Mouse (Mus musculus): ENCODE measurements around the gene Mrps5.

Mrps5 gene

DNA sequence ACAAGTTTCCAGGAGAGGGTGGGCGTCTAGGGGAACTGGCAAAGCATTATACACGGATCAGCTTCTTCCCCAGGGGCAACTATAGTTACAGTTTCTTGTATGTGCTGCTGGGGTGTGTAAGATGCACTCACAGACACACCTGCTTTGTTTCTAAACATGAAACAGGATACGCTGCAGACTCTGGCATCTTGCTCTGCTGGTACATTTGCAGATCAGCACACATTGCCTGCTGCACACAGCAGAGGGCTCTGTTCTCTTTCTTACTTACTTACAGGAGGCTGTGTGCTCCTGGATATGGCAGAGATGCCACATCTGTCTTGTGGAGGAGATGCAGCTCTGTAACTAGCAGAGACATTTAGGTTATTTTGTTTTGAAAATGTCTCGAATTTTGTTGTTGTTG lies 3.8 kb downstream of the Mrps5 start:
- TF ChIP-seq GATA4 (IDR thresholded peaks at IDR 0.05; ENCODE audit: insufficient replicate concordance, low read length) = no peak

DNA sequence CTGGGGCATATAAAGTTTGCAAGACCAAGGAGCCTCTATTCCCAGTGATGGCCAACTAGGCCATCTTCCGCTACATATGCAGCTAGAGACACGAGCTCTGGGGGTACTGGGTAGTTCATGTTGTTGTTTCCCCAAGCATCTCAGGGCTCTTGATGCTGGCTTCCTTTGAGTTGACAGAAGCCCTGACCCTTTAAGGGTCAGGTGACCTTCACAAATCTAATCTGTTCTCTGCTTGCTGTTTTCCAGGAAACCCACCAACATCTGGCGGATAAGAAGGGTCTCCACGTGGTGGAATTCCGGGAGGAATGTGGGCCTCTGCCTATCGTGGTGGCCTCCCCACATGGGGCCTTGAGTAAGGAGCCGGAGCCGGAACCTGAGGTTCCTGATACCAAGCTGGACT lies 16.4 kb downstream of the Mrps5 start:
- peak; percentile 58; the same call in 1 of the 2 replicates for TF ChIP-seq GATA4 (IDR thresholded peaks at IDR 0.05; ENCODE audit: insufficient replicate concordance, low read length)

DNA sequence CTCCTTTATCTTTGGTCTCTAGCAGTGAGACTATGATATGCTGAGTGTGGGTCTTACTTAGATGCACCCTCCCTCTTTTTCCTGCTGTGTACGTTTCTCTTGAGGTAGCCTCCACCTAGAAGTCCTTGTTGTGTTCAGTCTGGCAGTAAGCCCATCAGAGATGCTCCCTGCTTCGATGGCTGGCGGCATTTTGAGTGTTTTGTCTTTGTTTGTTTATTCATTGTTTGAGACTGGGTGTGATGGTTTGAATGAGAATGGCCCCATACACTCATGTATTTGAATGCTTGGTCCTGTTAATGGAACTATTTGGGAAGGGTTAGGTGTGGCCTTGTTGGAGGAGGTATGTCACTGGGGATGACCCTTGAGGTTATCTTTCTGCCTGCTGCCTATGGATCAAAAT lies 18.2 kb downstream of the Mrps5 start:
- TF ChIP-seq GATA4 (IDR thresholded peaks at IDR 0.05; ENCODE audit: insufficient replicate concordance, low read length) = no peak

DNA sequence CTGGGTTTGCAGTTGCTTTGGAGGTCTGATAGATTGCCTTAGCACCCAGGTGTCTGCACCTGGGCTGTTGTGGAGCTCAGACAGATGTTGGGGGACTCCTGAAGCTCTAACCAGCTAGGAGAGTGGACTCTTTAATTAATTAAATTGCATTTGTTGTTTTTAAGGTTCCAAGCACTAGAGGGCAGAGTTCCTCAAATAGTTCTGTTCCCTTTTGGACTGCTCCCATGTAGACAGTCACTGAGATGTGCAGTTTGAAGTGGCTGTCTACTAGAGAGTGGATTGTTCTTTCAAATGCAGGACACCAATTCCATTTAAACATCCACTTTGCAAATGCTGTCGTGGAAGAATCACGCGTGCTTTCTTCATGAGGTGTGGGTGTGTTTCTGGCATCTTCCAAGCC lies 21.2 kb downstream of the Mrps5 start:
- no peak for TF ChIP-seq GATA4 (IDR thresholded peaks at IDR 0.05; ENCODE audit: insufficient replicate concordance, low read length)

DNA sequence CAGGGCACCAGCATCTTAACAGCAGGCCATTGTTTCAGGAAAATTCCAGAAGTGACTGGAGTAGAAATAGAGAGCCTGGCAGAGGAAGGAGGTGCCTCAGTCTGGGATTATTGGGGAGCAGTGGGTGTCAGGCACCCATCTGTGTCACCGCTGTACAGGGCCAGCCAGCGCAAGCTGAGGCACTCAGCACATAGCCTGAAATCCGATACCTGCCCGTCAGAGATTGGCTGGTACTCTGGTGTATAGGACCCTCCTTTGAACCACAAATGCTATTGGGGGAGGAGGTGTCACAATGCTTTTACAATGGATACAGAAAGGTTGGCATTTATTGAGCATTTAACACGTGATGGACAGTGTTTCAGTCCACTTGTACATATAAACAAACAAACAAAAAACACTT lies 22.0 kb downstream of the Mrps5 start:
- TF ChIP-seq GATA4 (IDR thresholded peaks at IDR 0.05; ENCODE audit: insufficient replicate concordance, low read length) = no peak

DNA sequence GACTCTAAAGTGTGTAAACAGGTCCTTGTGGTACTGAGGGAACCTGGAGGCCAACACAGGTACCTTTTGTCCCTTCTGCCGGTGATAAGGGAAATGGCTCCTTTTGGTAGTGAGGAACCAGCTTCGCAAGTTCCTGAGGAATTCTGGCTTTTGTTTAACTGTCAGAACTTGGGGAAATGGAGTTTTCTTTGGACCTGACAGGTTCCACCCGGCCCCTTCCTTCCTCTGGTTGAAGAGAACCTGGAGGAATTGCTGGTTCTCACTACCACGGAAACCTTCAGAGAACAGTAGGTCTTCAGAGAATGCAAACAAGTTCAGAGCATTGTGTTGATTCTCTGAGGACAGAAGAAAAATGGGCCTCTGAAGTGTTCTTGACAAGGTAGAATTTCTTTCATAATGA lies 24.4 kb downstream of the Mrps5 start:
- TF ChIP-seq GATA4 (IDR thresholded peaks at IDR 0.05; ENCODE audit: insufficient replicate concordance, low read length) = no peak

DNA sequence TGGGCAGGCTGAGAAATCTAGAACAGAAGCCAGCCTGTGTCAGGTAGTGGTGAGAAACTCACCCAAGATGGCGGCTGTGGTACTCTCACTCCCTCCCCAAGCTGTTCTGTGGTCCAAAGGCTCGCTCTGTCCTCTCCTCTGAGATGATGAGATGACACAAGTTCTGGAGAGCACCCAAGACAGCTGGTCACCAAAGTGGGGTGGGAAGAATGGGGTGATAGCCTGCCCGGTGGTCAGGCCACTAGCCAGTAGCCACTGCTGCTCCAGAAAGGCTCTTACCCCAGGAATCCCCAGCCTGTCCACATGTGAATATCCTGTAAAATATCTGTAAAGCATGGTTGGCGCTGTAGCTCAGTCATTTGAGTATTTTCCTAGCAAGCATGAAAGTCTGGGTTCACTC lies 25.3 kb downstream of the Mrps5 start:
- no peak for TF ChIP-seq GATA4 (IDR thresholded peaks at IDR 0.05; ENCODE audit: insufficient replicate concordance, low read length)

DNA sequence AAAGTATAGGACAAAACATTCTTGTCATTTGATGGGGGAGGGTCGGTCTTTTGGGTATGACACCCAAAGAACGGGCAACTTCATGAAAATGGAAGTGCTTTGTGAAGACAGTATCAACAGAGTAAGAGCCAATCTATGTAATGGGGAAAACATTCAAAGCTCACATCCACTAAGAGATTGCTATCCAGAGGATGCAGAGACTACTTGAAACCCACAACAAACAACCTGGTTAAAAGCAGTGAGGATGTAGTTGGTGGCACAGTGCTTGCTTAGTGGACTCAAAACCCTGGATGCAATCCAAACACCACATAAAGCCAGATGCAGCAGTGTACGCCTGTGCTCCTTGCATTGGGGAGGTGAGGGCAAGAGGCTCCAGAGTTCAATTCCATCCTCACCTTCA lies 32.3 kb downstream of the Mrps5 start:
- TF ChIP-seq GATA4 (IDR thresholded peaks at IDR 0.05; ENCODE audit: insufficient replicate concordance, low read length) = no peak

DNA sequence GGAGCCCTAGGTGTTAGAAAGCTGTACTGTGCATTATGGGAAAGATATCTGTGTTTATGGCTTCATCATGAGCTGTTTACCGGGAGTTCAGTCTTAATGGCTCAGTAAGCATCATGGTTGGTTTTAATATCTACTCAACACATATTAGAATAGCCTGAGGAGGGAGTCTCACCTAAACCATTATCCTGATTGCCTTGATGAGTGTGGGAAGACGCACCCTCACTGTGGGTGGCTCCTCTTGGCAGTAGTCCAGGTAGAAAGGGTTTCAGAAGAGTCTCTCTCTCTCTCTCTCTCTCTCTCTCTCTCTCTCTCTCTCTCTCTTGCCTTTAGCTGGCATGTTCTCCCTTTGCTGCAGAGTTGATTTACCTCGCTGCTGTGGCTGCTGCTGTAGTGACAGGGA lies 35.0 kb downstream of the Mrps5 start:
- TF ChIP-seq GATA4 (IDR thresholded peaks at IDR 0.05; ENCODE audit: insufficient replicate concordance, low read length) = no peak

DNA sequence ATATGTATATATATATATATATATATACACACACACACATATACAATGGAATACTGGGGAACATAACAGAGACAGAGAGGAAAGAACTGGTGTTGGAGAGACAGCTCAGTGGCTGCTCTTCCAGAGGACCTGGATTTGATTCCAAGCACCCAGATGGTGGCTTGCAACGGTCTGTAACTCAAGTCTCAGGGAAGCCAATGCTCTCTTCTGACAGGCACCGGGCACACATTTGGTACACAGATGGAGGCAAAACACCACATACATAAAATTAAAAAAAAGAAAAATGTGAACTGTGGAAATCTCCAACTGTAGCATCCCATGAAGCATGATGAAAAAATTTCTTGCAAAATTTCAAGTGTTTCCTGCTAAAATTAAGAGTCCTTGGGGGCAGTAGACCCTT lies 37.8 kb downstream of the Mrps5 start:
- TF ChIP-seq GATA4 (IDR thresholded peaks at IDR 0.05; ENCODE audit: insufficient replicate concordance, low read length) = no peak

DNA sequence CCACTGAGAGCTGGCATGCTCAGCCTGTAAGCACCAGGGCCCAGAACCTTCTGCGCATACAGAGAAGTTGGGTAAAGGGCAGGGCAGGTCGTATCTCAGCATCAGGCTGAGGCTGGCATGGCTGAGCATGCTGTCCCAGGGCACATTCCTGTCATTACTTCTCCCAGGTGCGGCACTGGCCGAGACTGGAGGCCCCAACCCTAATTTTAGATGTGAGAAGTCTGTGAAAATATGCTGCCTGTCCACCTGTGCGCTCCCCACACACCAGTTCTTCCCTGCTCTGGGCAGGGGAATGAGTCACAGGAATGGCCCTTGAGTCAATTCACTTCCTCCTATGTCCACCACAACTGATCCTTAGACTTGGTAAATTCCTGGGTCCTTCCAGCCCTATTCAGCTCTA lies 38.6 kb downstream of the Mrps5 start:
- no peak for TF ChIP-seq GATA4 (IDR thresholded peaks at IDR 0.05; ENCODE audit: insufficient replicate concordance, low read length)

DNA sequence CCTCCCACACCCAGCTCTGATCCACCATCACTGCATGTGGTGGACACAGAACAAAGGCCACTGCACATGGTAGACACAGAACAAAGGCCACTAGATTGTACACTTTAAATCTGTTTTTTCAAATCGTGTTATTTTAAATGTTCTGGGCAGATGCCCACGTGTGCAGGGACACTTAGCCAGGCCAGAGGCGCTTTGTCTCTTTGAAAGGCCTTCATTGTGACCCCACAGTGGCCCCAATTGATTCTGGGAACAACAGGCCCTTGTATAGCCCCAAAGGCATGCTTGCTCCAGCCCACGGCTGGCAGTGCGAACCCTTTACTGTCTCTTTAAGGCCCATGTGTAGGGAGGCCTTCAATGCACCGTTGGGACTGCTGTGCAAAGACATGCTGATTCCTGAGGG lies 40.3 kb downstream of the Mrps5 start:
- no peak for TF ChIP-seq GATA4 (IDR thresholded peaks at IDR 0.05; ENCODE audit: insufficient replicate concordance, low read length)

DNA sequence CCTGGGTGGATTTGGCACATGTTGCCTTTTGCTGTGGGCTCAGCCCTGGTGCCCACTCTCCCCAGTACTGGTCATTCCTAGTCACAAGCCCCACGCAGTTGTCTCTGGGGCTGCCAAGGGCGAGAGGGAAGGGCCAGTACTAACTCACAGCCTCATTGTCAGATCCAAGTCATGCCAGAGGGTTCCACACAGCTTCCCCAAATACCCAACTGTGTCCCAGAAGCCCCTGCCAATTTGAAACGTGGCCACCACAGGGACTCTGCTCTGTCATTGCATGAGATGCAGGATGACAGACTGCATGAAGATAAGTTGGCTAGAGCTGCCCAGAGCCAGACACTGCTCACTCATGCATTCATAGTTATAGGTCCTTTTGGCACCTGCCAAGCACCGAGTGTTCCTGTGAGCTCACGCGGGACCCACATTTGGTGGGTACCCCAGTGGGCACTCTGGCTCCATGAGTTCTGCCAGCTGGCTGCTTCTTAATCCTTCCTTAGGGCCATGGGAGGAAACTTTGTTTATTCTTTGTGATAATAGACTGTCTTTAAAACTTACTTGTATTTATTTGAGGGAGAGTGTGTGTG lies 41.1 kb downstream of the Mrps5 start:
- TF ChIP-seq GATA4 (IDR thresholded peaks at IDR 0.05; ENCODE audit: insufficient replicate concordance, low read length) = no peak

DNA sequence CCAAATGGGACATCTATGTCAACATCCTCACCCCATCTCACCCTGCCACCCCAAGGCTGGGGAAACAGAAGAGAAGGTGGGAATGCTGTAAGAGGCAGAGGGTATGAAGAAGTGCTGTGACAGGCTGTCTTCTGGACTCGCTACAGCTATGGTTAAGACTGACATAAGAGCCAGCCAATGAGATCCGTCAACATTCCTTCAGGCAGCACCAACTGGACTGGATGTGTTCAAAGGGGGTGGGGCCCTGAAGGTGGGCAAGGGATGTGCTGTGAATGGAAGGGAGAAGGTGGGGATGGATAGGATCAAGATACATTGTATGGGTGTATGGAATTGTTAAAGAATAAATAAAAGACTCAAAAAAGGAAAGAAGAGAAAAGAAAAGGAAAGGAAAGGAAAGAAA lies 45.6 kb downstream of the Mrps5 start:
- TF ChIP-seq GATA4 (IDR thresholded peaks at IDR 0.05; ENCODE audit: insufficient replicate concordance, low read length) = no peak

DNA sequence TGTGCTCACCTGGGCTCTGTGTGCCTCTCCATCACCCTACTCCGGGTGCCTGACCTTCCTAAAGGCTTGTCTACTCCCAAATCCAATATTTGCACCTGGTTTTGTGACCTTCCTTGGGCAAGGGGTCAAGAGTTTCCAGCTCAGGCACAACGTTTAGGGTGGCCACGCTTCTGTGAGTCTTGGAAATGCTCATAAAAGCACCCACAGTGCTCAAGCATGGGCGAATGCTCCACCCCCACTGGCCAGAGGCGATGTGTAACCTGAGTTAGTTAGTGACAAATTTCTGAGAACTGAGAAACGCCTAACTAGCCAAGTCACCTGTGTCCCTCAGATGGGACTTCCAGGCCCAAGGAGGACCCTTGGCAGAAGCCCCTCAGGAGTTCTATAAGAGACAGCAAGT lies 48.6 kb downstream of the Mrps5 start:
- TF ChIP-seq GATA4 (IDR thresholded peaks at IDR 0.05; ENCODE audit: insufficient replicate concordance, low read length) = no peak

DNA sequence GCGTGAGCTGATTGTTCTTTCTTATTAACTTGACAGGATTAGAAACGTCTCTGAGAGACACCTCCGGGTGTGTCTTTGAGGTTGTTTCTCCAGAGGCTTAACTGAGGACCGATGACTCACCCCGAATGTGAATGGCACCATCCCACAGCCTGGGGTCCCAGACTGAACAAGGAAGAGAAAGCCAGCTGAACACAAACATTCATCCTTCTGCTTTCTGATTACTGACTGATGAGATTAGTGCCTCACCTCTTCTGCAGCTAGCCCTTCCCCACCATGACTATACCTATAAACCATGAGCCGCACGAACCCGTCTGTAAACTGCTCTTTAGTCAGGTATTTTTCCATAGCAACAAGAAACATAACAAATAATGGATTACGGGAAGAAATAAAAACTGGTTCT lies 52.0 kb downstream of the Mrps5 start:
- no peak for TF ChIP-seq GATA4 (IDR thresholded peaks at IDR 0.05; ENCODE audit: insufficient replicate concordance, low read length)
